Mouse (Mus musculus): ENCODE data around the gene Hist1h2be. TPM values are rescaled to one million over a fixed set of nuclear protein-coding genes. Genes with fewer than 3 reads are reported as not detected.
A peak's percentile ranks its signal among the peaks of the same experiment; 100 is the strongest.
"Not testable (repeated sequence)": the region's sequence is repeated elsewhere in the genome, so short reads cannot be mapped to it uniquely, and the experiment has no call there.

The Hist1h2be gene
- polyA plus RNA-seq, 1 experiment from 2014 or later = 1.9 TPM

DNA sequence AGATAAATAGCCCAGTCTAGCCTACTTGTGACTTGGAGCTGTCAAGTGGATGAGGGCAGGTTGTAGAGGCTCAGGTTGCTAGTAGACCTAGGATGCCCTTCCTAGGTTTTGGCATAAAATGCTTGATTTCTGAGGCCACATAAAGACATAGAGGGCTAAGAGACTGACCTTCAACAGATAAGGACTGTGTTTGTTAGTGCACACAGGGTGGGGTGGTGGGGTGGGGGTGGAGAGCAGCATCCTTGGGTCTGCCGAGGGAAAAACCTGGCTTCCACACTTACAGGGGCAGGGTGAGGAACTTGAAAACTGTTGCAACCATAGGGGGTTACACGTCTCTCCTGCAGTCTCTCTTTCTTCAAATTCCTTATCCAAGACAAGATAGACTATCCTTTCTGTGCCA is 25.7 kb downstream of the Hist1h2be start:
- H3K4me3 ChIP-seq (ENCODE audit: low read length) = no peak overlapping the region
- no peaks in the 10 kb centered on the region for H3K9me3 ChIP-seq (replicated peaks; ENCODE audit: control insufficient read depth, low read length)
- no peaks in the 10 kb centered on the region for H3K27me3 ChIP-seq (ENCODE audit: control insufficient read depth, insufficient read depth, low read length)
- WGBS = 67% methylated on average over 2 of the region's 2 CpGs
- no peak overlapping the region for H3K4me2 ChIP-seq (ENCODE audit: low read depth, low read length)
- H3K36me3 ChIP-seq (ENCODE audit: control insufficient read depth, insufficient read depth) = no peaks in the 10 kb centered on the region
- 0 out of 2 replicates have a peak, but pooled peaks cover 2% of the 10 kb centered on the region for H3K4me1 ChIP-seq (ENCODE audit: control insufficient read depth, insufficient read depth, low read length)
- ATAC-seq (replicated peaks; ENCODE audit: extremely low read depth, insufficient read depth, low FRiP score) = no peak
- no peak overlapping the region for H3K27ac ChIP-seq (ENCODE audit: low read length)
- H3K9ac ChIP-seq (ENCODE audit: low read length) = no peak overlapping the region

DNA sequence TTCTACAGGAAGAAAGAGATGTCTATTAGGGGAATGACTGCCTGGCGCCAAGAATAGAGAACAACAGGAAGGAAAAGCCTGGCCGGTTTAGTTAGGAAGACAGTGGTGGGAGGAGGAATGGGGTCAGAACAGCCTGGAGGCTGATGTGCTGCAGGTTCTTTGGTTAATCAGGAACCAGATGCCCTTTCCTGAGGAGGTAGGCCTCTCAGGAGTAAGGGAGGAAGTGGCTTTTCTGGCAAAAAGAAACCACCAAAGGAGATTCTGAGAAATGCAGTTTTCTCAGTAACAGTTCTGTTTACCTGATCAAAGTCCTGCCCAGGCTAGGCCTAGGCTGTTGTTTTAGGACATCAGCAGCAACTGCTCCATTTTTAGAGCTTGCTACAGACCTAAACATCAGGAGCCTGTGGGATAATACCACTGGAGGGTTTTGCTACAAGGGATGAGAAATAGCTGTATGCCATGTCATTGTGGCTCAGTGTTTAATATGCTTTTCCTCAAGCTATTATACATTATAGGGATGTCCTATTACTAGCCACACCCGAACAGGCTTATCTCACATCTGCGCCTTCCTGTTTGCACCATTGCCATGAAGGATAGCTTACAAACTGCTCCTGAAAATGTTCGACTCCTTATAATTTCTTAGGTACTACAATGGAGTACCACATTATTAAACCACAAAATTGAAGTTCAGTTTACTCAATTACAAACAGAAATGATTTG is 27.7 kb downstream of the Hist1h2be start:
- WGBS = 65% methylated on average over 5 of the region's 5 CpGs
- Histone ChIP-seq H3K36me3 (ENCODE audit: control insufficient read depth, insufficient read depth) (no peaks in the 10 kb centered on the region), H3K27me3 (ENCODE audit: control insufficient read depth, insufficient read depth, low read length) (no peaks in the 10 kb centered on the region), H3K9me3 (replicated peaks; ENCODE audit: control insufficient read depth, low read length) (no peaks in the 10 kb centered on the region), H3K27ac (ENCODE audit: low read length) (peak overlapping the region; percentile 80), H3K4me3 (ENCODE audit: low read length) (no peak overlapping the region), H3K4me1 (ENCODE audit: control insufficient read depth, insufficient read depth, low read length) (0 out of 2 replicates have a peak, but pooled peaks cover 2% of the 10 kb centered on the region), H3K4me2 (ENCODE audit: low read depth, low read length) (no peak overlapping the region), H3K9ac (ENCODE audit: low read length) (no peak overlapping the region)
- ATAC-seq (replicated peaks; ENCODE audit: extremely low read depth, insufficient read depth, low FRiP score) = no peak

DNA sequence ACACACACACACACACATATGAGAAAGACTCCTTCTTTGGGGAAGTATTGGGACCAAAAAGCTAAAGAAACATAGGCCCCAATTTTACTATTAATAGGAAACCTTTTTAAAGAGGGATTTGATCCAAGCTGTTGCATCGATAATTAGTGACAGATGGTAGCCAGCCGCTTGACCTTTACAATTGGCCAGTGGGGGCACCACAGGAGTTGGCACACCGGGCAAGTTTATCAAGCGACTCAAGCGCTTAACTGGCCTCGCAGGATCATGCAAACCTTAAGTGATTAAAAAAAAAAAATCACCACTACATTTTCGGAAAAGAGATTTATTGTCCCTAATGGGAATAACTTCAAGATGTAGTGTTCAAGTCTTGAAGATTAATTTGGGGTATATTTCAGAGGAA is 28.3 kb downstream of the Hist1h2be start:
- Histone ChIP-seq H3K9ac (ENCODE audit: low read length) (no peak overlapping the region), H3K4me2 (ENCODE audit: low read depth, low read length) (no peak overlapping the region), H3K9me3 (replicated peaks; ENCODE audit: control insufficient read depth, low read length) (no peaks in the 10 kb centered on the region), H3K4me3 (ENCODE audit: low read length) (no peak overlapping the region), H3K4me1 (ENCODE audit: control insufficient read depth, insufficient read depth, low read length) (0 out of 2 replicates have a peak, but pooled peaks cover 2% of the 10 kb centered on the region), H3K36me3 (ENCODE audit: control insufficient read depth, insufficient read depth) (no peaks in the 10 kb centered on the region), H3K27me3 (ENCODE audit: control insufficient read depth, insufficient read depth, low read length) (no peaks in the 10 kb centered on the region), H3K27ac (ENCODE audit: low read length) (peak overlapping the region; percentile 32; the same call in 1 of the 2 replicates)
- WGBS = 77% methylated on average over 7 of the region's 7 CpGs
- no peak for ATAC-seq (replicated peaks; ENCODE audit: extremely low read depth, insufficient read depth, low FRiP score)

DNA sequence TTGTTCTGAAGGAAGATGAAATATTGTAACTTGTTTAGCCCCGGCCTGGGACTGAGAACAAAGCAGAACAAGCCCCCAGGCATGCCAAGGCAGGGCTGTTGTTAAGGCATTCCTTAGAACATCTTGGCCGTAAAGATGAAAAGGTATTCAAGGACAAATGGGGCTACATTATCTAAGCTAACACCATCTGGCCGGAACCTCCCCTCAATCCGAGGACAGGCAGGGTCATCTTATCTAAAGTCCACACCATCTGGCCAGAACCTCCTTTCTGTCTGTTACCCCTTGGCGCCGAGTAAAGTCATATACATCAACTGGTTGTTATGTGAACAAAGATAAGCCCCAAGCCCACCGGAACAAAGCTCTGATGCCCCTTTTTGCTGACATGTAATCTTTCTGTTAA is 29.0 kb downstream of the Hist1h2be start:
- H3K27ac ChIP-seq (ENCODE audit: low read length); H3K9ac ChIP-seq (ENCODE audit: low read length); ATAC-seq (replicated peaks; ENCODE audit: extremely low read depth, insufficient read depth, low FRiP score); H3K4me3 ChIP-seq (ENCODE audit: low read length); H3K4me2 ChIP-seq (ENCODE audit: low read depth, low read length); H3K36me3 ChIP-seq (ENCODE audit: control insufficient read depth, insufficient read depth); H3K27me3 ChIP-seq (ENCODE audit: control insufficient read depth, insufficient read depth, low read length); H3K9me3 ChIP-seq (replicated peaks; ENCODE audit: control insufficient read depth, low read length); H3K4me1 ChIP-seq (ENCODE audit: control insufficient read depth, insufficient read depth, low read length): not testable (repeated sequence)
- 68% methylated on average over 7 of the region's 7 CpGs for WGBS

DNA sequence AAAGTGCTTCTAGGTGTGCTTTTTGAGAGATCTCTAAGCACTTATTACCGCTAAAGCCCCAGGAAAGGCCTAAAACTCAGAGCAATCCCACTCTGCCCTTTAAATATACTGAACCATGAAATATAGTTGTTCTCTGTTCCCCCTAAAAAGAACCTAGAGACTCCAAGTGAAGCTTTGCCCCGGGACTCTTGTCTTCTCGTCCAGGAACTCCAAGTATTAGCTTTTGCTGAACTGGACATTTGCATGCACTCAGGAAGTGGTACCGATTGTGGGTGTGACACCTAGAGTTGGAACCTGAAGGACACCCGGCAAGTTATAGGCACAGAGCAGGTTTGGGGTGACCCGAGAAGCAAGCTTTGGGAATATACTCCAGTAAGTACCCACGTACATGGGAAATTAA is 29.7 kb downstream of the Hist1h2be start:
- no peak for ATAC-seq (replicated peaks; ENCODE audit: extremely low read depth, insufficient read depth, low FRiP score)
- Histone ChIP-seq H3K4me3 (ENCODE audit: low read length) (no peak overlapping the region), H3K27me3 (ENCODE audit: control insufficient read depth, insufficient read depth, low read length) (no peaks in the 10 kb centered on the region), H3K36me3 (ENCODE audit: control insufficient read depth, insufficient read depth) (no peaks in the 10 kb centered on the region), H3K27ac (ENCODE audit: low read length) (no peak overlapping the region), H3K4me1 (ENCODE audit: control insufficient read depth, insufficient read depth, low read length) (peaks cover 8% of the 10 kb centered on the region; the same call in 1 of the 2 replicates), H3K4me2 (ENCODE audit: low read depth, low read length) (no peak overlapping the region), H3K9me3 (replicated peaks; ENCODE audit: control insufficient read depth, low read length) (no peaks in the 10 kb centered on the region), H3K9ac (ENCODE audit: low read length) (no peak overlapping the region)
- WGBS = 86% methylated on average over 7 of the region's 7 CpGs

DNA sequence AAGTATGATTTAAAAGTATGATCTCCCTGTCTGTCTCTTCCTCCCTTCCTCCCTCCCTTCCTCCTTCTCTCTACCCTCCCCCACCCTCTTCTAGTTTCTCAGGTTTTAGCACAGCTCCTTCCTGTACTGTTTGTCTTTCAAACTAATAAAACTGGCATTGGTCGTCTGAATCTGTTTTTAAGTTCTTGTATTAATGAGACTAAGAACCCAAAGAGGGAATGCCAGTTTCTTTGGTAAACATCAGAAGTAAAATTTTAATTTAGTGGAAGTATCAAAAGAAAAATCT is 34.0 kb downstream of the Hist1h2be start:
- H3K4me3 ChIP-seq (ENCODE audit: low read length) = peak overlapping the region; percentile 53
- H3K4me2 ChIP-seq (ENCODE audit: low read depth, low read length) = peak overlapping the region; percentile 84
- no peaks in the 10 kb centered on the region for H3K9me3 ChIP-seq (replicated peaks; ENCODE audit: control insufficient read depth, low read length)
- no peak for ATAC-seq (replicated peaks; ENCODE audit: extremely low read depth, insufficient read depth, low FRiP score)
- H3K36me3 ChIP-seq (ENCODE audit: control insufficient read depth, insufficient read depth) = no peaks in the 10 kb centered on the region
- peak overlapping the region; percentile 73 for H3K9ac ChIP-seq (ENCODE audit: low read length)
- H3K27ac ChIP-seq (ENCODE audit: low read length) = peak overlapping the region; percentile 92
- no peaks in the 10 kb centered on the region for H3K27me3 ChIP-seq (ENCODE audit: control insufficient read depth, insufficient read depth, low read length)
- 14% methylated on average over 1 of the region's 1 CpGs for WGBS
- H3K4me1 ChIP-seq (ENCODE audit: control insufficient read depth, insufficient read depth, low read length) = peaks cover 12% of the 10 kb centered on the region

DNA sequence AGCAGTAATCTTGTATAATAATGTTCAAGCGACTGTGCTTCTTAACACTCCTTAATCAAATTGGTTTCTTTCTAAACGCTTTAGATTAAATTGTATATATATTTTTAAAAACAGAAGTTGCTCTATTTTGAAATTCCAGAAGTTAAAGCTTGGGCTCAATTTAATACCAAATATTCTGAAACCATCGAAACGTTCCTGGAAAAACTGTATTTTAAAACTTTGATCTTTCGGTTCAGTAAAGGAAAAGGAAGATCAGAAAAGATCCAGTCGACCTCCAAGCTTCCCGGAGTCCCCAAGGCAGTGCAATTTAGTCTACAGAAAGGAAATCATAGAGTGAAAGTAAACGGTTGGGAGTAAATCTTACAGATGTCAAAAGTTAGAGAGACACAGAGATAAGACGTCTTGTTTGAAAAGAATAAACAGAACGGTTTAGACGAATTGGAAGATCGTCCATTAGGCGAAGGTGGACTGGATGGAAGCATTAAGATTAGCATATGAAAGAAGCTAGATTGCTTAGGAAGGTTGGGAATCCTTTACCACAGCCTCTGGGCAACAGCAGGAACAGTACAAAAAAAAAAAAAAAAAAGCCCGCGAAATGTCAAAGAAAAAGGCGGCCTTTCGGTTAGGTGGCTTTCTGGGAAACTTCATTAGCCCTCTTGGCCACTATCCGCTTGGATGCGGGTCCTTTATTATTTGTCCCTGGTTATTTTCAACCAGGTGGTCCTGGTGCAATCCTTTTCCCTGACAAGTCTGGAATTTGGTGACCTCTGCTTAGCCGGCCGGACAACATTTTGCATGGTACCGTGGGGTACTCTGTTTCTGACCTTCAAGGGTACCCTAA is 34.6 kb downstream of the Hist1h2be start:
- H3K9ac ChIP-seq (ENCODE audit: low read length) = peak overlapping the region; percentile 73
- H3K27me3 ChIP-seq (ENCODE audit: control insufficient read depth, insufficient read depth, low read length) = no peaks in the 10 kb centered on the region
- H3K4me2 ChIP-seq (ENCODE audit: low read depth, low read length) = peak overlapping the region; percentile 84
- H3K36me3 ChIP-seq (ENCODE audit: control insufficient read depth, insufficient read depth) = no peaks in the 10 kb centered on the region
- no peak for ATAC-seq (replicated peaks; ENCODE audit: extremely low read depth, insufficient read depth, low FRiP score)
- H3K4me3 ChIP-seq (ENCODE audit: low read length) = peak overlapping the region; percentile 62
- no peaks in the 10 kb centered on the region for H3K9me3 ChIP-seq (replicated peaks; ENCODE audit: control insufficient read depth, low read length)
- peaks cover 13% of the 10 kb centered on the region for H3K4me1 ChIP-seq (ENCODE audit: control insufficient read depth, insufficient read depth, low read length)
- WGBS = 3% methylated on average over 22 of the region's 22 CpGs
- H3K27ac ChIP-seq (ENCODE audit: low read length) = peak overlapping the region; percentile 92

DNA sequence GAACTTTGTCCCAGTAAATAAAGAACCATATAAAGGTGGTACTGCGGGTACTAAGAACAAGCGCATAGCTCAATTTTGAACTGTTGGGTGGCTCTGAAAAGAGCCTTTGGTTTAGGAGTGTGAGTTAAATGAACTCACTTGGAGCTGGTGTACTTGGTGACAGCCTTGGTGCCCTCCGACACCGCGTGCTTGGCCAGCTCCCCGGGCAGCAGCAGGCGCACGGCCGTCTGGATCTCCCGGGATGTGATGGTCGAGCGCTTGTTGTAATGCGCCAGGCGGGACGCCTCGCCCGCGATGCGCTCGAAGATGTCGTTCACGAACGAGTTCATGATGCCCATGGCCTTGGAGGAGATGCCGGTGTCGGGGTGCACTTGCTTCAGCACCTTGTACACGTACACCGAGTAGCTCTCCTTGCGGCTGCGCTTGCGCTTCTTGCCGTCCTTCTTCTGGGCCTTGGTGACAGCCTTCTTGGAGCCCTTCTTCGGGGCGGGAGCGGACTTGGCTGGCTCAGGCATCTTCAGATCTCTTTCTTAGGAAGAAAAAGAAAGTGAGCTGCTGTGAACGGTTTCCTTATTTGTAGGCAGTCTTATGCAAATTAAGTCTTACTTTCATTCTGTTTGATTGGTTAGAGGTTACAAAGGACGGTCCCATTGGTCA is 35.4 kb downstream of the Hist1h2be start:
- H3K9me3 ChIP-seq (replicated peaks; ENCODE audit: control insufficient read depth, low read length); H3K27me3 ChIP-seq (ENCODE audit: control insufficient read depth, insufficient read depth, low read length); H3K36me3 ChIP-seq (ENCODE audit: control insufficient read depth, insufficient read depth): not testable (repeated sequence)
- Histone ChIP-seq H3K4me3 (ENCODE audit: low read length) (peak overlapping the region; percentile 62), H3K4me1 (ENCODE audit: control insufficient read depth, insufficient read depth, low read length) (peaks cover 13% of the 10 kb centered on the region), H3K4me2 (ENCODE audit: low read depth, low read length) (peak overlapping the region; percentile 91), H3K9ac (ENCODE audit: low read length) (peak overlapping the region; percentile 83), H3K27ac (ENCODE audit: low read length) (peak overlapping the region; percentile 98)
- ATAC-seq (replicated peaks; ENCODE audit: extremely low read depth, insufficient read depth, low FRiP score) = peak; percentile 84
- 0% methylated on average over 25 of the region's 36 CpGs for WGBS

DNA sequence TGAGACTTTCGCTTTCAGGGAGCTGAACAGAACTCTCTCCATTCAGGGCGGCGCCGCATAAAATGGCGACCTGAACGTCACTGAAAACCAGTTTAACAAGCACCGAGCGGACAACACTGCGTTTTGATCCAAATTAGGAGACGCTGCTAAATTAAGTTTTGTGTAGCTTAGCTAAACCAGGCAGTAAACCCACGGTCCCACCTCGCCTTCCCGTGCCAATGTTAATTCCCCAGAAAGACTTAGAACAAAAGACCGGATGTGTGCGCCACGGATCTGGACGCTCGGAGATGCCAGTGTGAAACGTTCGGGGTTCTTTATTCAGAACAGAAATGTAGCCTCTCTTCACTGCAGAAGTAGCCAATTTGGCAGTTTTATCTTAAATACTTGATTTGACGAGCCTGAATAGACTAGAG is 35.9 kb downstream of the Hist1h2be start:
- WGBS = under 1% methylated on average over 21 of the region's 21 CpGs
- ATAC-seq (replicated peaks; ENCODE audit: extremely low read depth, insufficient read depth, low FRiP score) = no peak
- peak overlapping the region; percentile 91 for H3K4me2 ChIP-seq (ENCODE audit: low read depth, low read length)

More for the DNA sequence above, 35.9 kb downstream of the Hist1h2be start:
- Histone ChIP-seq H3K36me3 (ENCODE audit: control insufficient read depth, insufficient read depth) (no peaks in the 10 kb centered on the region), H3K4me3 (ENCODE audit: low read length) (peak overlapping the region; percentile 62), H3K27ac (ENCODE audit: low read length) (peak overlapping the region; percentile 98), H3K27me3 (ENCODE audit: control insufficient read depth, insufficient read depth, low read length) (no peaks in the 10 kb centered on the region), H3K4me1 (ENCODE audit: control insufficient read depth, insufficient read depth, low read length) (peaks cover 13% of the 10 kb centered on the region), H3K9ac (ENCODE audit: low read length) (peak overlapping the region; percentile 83), H3K9me3 (replicated peaks; ENCODE audit: control insufficient read depth, low read length) (no peaks in the 10 kb centered on the region)
